Mouse (Mus musculus) embryonic facial prominence, embryonic 12.5 days (tissue): ENCODE results near the gene Plk5. TPM values are rescaled to one million over a fixed set of nuclear protein-coding genes. Genes with fewer than 3 reads are reported as not detected.

Experiments
- ATAC-seq: fragments of 200-750 bp; cut with Nextera tagmentation; 2 replicates; pipeline ENCODE4 v1.8.0; 2017; ENCODE audit not compliant: insufficient number of reproducible peaks, insufficient read depth, low FRiP score, low TSS enrichment
- H3K27ac ChIP-seq: fragments of 300-500 bp; sonication (generic); 2 replicates; pipeline ENCODE4 v1.5.1; 2016; ENCODE audit warnings: mild to moderate bottlenecking
- H3K27me3 ChIP-seq: fragments of 300-500 bp; sonication (generic); 2 replicates; pipeline ENCODE4 v1.6.1; 2016; ENCODE audit warnings: mild to moderate bottlenecking, moderate library complexity
- H3K36me3 ChIP-seq: fragments of 300-500 bp; sonication (generic); 2 replicates; pipeline ENCODE4 v1.6.1; 2016; ENCODE audit warnings: mild to moderate bottlenecking
- H3K4me1 ChIP-seq: fragments of 300-500 bp; sonication (generic); 2 replicates; pipeline ENCODE4 v1.6.1; 2016
- H3K4me2 ChIP-seq: fragments of 300-500 bp; sonication (generic); replicated peaks from 2 replicates; pipeline ENCODE4 v1.6.1; 2016; ENCODE audit warnings: mild to moderate bottlenecking, moderate library complexity
- H3K4me3 ChIP-seq: fragments of 300-500 bp; sonication (generic); 2 replicates; pipeline ENCODE4 v1.5.1; 2016; ENCODE audit warnings: mild to moderate bottlenecking
- H3K9ac ChIP-seq: fragments of 300-500 bp; sonication (generic); 2 replicates; pipeline ENCODE4 v1.6.1; 2016; ENCODE audit warnings: mild to moderate bottlenecking, moderate library complexity
- H3K9me3 ChIP-seq: fragments of 300-500 bp; sonication (generic); 2 replicates; pipeline ENCODE4 v1.6.1; 2016; ENCODE audit warnings: mild to moderate bottlenecking, moderate library complexity
- WGBS: fragments of 180-500 bp; shearing (Covaris S2); methylation state at CpG from one replicate; pipeline ENCODE4 v1.1.7; 2016; 5-methylcytosine and 5-hydroxymethylcytosine counted together
- polyA plus RNA-seq: library from polyadenylated mRNA; unstranded; fragments of >200 nt; fragmentation: Nextera tagmentation; extraction: Ambion mirVana; gene quantifications from 2 replicates; pipeline ENCODE4 v1.2.1, GENCODE M21; 2016

The Plk5 gene
- polyA plus RNA-seq, 1 experiment from 2014 or later, result 1.2 TPM

DNA sequence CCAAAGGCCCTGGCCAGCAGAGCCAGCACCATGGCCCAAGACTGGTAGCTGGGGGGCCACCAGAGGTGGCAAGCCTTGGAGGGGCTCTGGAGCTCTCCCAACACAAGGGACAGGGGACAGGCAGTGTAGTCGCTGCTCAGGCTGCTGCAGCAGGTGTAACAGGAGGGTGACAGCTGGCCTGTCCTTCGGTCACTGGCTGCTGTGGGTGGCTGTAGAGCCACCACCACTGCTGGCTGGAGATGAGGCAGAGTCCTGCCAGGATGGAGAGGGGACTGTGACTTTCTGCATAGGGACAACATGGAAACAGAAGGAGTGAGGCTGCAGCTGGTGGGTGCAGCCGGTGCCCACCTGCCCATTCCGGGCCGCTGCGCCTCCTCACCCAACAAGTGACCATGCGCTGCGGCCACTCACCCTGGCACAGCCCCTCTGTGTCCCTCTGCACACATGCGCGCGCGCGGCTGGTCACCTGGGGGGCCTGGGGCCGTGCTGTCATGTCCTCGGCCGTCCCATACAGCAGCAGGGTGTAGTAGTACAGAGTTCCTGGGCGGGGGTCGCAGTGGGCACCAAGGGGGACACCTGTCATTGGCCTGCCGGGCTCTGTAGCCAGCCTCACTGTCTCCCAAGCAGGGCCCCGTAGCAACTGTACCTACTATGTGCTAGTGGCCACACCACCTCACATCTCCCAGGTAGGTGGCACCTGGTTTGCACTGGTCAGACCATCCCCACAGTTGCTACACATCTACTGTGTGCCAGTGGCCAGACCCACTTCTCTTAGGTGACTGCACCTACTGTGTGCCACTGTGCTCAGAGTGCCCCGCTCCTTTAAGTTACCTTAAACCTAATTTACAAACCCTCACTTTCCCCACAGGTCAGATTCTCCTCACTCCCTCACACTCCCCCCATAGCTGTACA lies 34.3 kb upstream of the Plk5 start:
- Histone ChIP-seq H3K4me1 (peaks cover 16% of the 10 kb centered on the region), H3K9ac (no peak overlapping the region), H3K9me3 (no peaks in the 10 kb centered on the region), H3K27ac (no peak overlapping the region), H3K36me3 (peaks cover 21% of the 10 kb centered on the region; the same call in 1 of the 2 replicates), H3K27me3 (peaks cover 24% of the 10 kb centered on the region), H3K4me3 (peak overlapping the region; percentile 40; the same call in 1 of the 2 replicates), H3K4me2 (peak overlapping the region; percentile 65)
- WGBS, result 92% methylated on average over 19 of the region's 21 CpGs
- ATAC-seq, result no peak

DNA sequence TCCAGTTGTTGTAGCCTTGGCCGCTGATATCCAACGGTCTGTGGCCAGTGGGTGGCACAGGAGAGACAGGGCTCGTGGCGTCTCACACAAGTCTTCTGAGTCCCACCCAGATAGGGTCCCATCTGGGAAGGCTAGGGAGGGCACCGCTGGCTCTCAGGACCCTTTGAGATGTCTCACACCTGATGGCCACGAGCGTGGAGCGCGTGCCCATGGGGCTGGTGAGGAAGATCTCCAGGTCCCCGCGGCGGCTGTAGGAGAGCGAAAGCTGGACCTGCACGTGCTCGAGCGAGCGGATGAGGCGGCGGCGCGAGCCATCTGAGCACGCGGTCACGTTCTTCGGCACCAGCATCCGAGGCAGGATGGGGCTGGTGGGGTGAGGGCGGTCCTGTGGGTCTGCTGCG lies 33.4 kb upstream of the Plk5 start:
- Histone ChIP-seq H3K27me3 (peaks cover 15% of the 10 kb centered on the region; the same call in 1 of the 2 replicates), H3K4me3 (peak overlapping the region; percentile 40), H3K4me1 (peaks cover 16% of the 10 kb centered on the region), H3K27ac (no peak overlapping the region), H3K9me3 (no peaks in the 10 kb centered on the region), H3K4me2 (peak overlapping the region; percentile 65), H3K36me3 (peaks cover 12% of the 10 kb centered on the region; the same call in 1 of the 2 replicates), H3K9ac (peak overlapping the region; percentile 63)
- no peak for ATAC-seq
- 7% methylated on average over 28 of the region's 28 CpGs for WGBS

DNA sequence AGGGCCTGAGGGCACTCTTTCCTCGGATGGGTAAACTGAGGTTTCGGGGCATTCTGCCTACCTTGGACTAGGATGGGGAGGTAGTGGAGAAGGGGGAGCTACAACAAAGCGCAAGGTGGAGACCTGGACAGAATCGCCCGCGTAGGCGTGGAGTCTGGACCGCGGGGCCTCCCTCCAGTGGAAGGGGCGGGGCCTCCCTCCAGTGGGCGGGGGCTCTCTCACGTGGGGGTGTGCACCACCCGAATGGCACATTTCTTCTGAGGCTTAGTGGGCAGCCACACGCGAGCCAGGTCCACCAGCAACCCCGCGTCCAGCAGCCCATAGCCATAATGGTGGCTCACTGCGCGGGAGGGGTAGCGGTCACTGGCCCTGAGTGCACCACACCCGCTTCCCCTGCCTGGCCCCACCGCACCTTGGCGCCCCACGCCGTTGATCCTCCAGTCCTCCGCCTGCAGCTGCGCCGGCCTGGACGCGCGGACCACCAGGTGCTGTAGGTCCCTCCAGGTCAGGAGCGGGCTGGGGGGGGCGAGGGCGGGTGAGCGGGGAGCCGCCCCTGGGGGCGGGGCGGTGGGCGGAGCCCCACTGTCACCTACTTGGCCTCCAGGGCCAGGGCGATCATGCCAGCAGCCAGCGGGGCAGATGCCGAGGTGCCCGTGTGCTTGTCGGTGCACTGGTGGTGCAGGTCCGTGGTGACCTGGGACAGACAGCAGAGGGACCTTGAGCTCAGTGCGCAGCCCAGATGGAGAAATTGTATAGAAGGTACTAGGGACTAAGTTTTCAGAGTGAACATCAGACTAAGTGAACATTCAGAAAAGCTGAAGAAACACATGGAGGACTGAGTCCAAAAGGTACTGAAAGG lies 32.8 kb upstream of the Plk5 start:
- peaks cover 10% of the 10 kb centered on the region; the same call in 1 of the 2 replicates for H3K27me3 ChIP-seq
- peak overlapping the region; percentile 63 for H3K9ac ChIP-seq
- H3K27ac ChIP-seq, result no peak overlapping the region; the same call in 1 of the 2 replicates
- 0 out of 2 replicates have a peak, but pooled peaks have one; percentile 11 for ATAC-seq
- WGBS, result under 1% methylated on average over 46 of the region's 46 CpGs
- H3K9me3 ChIP-seq, result no peaks in the 10 kb centered on the region
- peak overlapping the region; percentile 65 for H3K4me2 ChIP-seq
- H3K36me3 ChIP-seq, result peaks cover 6% of the 10 kb centered on the region; the same call in 1 of the 2 replicates
- H3K4me3 ChIP-seq, result peak overlapping the region; percentile 40
- peaks cover 16% of the 10 kb centered on the region for H3K4me1 ChIP-seq

DNA sequence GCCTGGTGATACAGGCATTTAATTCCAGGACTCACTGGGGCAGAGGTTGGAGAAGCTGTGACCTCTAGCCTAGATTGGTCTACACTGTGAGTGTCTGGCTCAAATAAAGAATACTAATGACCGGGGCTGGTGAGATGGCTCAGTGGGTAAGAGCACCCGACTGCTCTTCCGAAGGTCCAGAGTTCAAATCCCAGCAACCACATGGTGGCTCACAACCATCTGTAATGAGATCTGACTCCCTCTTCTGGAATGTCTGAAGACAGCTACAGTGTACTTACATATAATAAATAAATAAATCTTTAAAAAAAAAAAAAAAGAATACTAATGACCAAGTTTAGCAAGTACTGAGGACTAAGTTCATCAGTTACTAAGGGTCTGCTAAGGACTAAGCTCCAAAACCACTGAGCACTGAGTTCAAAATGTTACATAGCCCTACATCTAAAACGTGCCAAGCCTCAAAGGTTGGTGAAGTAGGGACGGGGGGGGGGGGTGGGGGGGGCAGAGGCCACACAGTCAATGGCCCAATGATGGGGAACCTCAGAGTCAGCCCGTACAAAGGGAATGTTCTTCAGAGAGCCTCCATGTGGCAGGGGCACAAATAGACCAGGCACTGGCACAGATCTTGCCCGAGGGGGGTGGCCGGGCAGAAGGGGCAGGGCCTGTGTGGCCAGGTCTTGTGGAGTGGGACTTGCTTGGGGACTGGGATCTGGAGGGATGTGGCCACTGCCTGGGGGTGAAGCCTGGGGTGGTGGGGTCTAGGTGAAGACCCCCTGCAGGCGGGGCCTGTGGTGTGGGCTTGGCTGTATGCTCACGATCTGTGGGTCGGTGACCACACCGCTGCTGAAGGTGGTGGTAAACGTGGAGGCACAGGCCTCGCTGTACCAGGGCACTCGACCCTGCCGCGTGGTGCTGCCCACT lies 31.9 kb upstream of the Plk5 start:
- 78% methylated on average over 17 of the region's 17 CpGs for WGBS
- Histone ChIP-seq H3K4me1 (peaks cover 12% of the 10 kb centered on the region), H3K9ac (no peak overlapping the region), H3K4me3 (peak overlapping the region; percentile 40; the same call in 1 of the 2 replicates), H3K27me3 (peaks cover 10% of the 10 kb centered on the region; the same call in 1 of the 2 replicates), H3K36me3 (no peaks in the 10 kb centered on the region), H3K4me2 (peak overlapping the region; percentile 65), H3K27ac (no peak overlapping the region), H3K9me3 (no peaks in the 10 kb centered on the region)
- no peak for ATAC-seq

DNA sequence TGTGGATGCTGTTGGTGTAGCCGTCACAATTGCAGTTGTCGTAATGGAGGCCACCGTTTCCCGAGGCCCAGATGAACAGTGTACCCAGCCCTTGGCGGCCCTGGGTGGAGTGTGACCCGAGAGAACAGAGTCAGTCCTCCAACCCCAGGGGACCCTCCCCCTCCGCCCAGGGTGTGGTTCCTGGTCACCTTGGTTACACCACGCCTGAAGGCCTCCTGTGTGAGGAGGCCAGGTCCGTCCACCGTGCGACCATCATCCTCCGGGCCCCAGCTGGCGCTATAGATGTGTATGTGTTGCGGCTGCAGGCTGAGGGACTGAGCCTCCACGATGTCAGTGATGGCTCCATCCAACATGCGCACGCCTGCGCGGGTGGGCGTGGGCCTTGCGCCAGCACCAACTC lies 31.2 kb upstream of the Plk5 start:
- ATAC-seq, result no peak
- H3K27me3 ChIP-seq, result peaks cover 10% of the 10 kb centered on the region; the same call in 1 of the 2 replicates
- no peak overlapping the region for H3K9ac ChIP-seq
- H3K4me2 ChIP-seq, result no peak overlapping the region
- H3K9me3 ChIP-seq, result no peaks in the 10 kb centered on the region
- 84% methylated on average over 21 of the region's 21 CpGs for WGBS
- H3K36me3 ChIP-seq, result no peaks in the 10 kb centered on the region
- no peak overlapping the region for H3K27ac ChIP-seq
- peaks cover 8% of the 10 kb centered on the region for H3K4me1 ChIP-seq
- no peak overlapping the region for H3K4me3 ChIP-seq

DNA sequence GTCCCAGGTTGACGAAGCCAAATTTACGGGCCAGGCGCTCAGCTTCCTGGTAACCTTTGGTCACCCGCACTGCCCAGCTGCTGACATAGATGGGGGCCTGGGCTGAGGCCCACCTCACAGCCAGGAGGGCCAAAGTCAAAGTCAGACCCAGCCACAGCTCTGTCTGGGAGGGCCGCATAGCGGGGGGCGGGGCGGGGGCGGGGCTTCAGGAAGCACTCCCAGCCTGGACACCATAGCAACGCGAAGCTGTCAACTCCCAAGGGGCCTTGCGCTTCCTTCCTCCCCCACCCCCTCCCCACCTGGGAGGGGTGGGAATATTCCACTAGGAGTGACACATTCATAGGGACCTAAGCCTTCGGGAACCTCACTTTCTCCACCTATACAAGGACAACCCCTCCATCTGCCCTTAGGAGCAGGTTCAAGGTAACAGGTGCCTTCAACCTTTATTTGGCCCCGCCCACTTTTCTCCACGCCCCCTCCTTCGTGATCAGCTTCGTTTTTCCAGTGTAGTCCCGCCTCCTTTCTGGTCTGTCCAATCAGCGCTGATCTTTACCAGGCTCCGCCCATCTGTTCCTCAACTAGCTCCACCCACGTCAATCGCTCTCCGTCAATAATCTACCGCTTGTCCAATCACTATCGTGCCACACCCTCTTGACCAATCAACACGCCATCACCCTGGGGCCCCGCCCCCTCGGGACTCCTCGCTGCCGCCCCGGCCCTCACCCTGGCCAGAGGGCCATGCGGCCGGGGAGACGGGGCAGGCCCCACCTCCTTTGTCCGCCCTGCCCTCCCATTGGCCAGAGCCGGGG lies 26.8 kb upstream of the Plk5 start, which contains the start of the genes Pcsk4 and Reep6:
Pcsk4 (minus strand) TSS at position 226 of the 809 bp plus-strand sequence.
Reep6 (plus strand) TSS at position 681 of the 809 bp plus-strand sequence.
- peaks cover 25% of the 10 kb centered on the region for H3K27me3 ChIP-seq
- peaks cover 6% of the 10 kb centered on the region; the same call in 1 of the 2 replicates for H3K4me1 ChIP-seq
- WGBS, result 4% methylated on average over 36 of the region's 36 CpGs
- peak within 1 kb of the TSS; percentile 40; the same call in 1 of the 2 replicates for H3K9ac ChIP-seq
- no peaks in the 10 kb centered on the region for H3K9me3 ChIP-seq
- H3K27ac ChIP-seq, result no peak within 1 kb of the TSS
- H3K4me3 ChIP-seq, result peak within 1 kb of the TSS; percentile 45
- peak; percentile 85 for ATAC-seq
- no peaks in the 10 kb centered on the region for H3K36me3 ChIP-seq
- H3K4me2 ChIP-seq, result peak within 1 kb of the TSS; percentile 90

DNA sequence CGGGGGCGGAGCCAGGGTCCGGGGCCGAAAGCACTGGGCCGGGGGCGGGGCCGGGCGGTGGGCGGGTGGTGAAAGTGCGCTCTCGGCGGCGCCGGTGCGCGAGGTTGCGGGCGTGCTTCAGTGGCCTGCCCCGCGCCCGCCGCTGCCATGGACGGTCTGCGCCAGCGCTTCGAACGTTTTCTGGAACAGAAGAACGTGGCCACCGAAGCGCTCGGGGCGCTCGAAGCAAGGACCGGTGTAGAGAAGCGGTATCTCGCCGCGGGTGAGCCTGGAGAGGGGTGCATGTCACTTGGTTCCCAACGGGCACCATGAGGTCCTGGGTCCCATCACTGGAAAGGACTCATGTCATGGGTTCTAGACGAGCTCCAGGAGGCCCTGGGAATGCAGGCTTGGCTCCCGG lies 26.2 kb upstream of the Plk5 start:
- Histone ChIP-seq H3K36me3 (no peaks in the 10 kb centered on the region), H3K9me3 (no peaks in the 10 kb centered on the region), H3K27ac (no peak overlapping the region), H3K4me3 (peak overlapping the region; percentile 45), H3K4me1 (peaks cover 6% of the 10 kb centered on the region; the same call in 1 of the 2 replicates), H3K9ac (peak overlapping the region; percentile 40; the same call in 1 of the 2 replicates), H3K27me3 (peaks cover 19% of the 10 kb centered on the region; the same call in 1 of the 2 replicates), H3K4me2 (peak overlapping the region; percentile 90)
- ATAC-seq, result peak; percentile 2; the same call in 1 of the 2 replicates
- 3% methylated on average over 41 of the region's 41 CpGs for WGBS

DNA sequence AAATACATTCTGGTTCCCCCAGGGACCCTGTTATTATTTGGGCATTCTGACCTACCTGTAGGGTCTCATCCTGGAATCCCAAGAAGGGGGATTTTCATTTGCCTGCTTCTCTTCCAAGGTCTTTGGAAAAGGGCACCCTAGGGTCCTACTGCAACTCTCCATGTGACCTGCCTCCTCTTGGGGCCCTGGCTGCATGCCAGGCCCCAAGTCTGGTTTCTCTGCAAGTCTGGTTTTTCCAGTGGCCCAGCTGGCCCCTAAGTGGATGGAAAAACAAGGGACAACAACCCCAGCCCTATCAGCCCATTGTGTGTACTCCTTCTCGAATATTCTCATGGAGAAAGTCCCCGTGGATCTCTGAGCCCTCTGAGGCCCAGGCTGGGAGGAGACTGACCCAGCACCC lies 25.4 kb upstream of the Plk5 start:
- Histone ChIP-seq H3K4me2 (peak overlapping the region; percentile 90), H3K27me3 (peaks cover 18% of the 10 kb centered on the region; the same call in 1 of the 2 replicates), H3K4me3 (no peak overlapping the region), H3K27ac (no peak overlapping the region), H3K9me3 (no peaks in the 10 kb centered on the region), H3K9ac (no peak overlapping the region), H3K36me3 (no peaks in the 10 kb centered on the region), H3K4me1 (peaks cover 6% of the 10 kb centered on the region; the same call in 1 of the 2 replicates)
- WGBS, result 68% methylated on average over 2 of the region's 2 CpGs
- ATAC-seq, result no peak

DNA sequence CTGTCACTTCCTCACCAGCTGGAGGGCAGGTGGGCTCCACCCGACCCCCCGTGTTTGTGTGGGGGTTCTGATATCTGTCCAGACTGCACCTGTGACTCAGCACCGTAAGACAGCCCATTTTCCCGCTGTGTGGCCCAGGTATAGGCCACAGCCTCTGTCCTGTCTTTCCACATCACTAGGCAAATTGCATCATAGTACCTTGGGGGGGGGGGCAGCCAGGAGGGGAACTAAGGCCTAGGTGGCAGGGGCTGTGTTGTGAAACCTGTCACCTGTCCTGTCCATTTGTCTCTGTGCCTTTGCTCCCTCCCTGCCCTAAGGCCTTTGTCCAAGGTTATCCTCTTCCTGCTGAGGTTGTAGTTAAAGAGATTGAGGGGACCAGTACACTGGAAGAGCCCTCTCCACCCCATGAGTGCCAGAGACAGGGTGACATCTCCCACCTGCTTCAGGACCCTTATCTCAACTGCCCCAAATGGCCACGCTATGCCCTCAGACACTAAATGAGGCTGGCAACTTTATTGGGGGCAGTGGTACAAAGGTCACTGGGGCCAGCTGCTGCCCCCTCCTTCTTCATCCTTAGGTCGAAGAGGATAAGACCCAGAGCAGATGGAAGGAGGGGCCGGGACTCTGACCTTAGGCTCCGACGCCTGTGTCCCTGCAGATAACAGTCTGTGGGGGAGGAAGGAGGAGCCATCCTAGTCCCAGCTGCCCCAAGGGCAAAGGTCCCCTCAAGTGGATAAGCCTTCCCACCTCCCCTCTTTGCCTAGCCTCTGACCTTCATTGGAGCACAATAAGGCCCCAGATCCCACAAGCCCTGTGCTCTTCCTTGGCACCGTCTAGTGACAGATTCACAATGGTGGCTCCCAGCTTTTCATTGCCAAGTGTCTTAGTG lies 24.4 kb upstream of the Plk5 start:
- Histone ChIP-seq H3K36me3 (no peaks in the 10 kb centered on the region), H3K9ac (no peak overlapping the region), H3K9me3 (no peaks in the 10 kb centered on the region), H3K4me1 (peaks cover 6% of the 10 kb centered on the region; the same call in 1 of the 2 replicates), H3K27me3 (peaks cover 18% of the 10 kb centered on the region; the same call in 1 of the 2 replicates), H3K4me2 (no peak overlapping the region), H3K4me3 (0 out of 2 replicates have a peak overlapping the region, but pooled peaks have one; percentile 2), H3K27ac (no peak overlapping the region)
- ATAC-seq, result no peak
- WGBS, result 57% methylated on average over 10 of the region's 10 CpGs
